Mouse (Mus musculus) urinary bladder, postnatal 25 days (tissue): Measurements from ENCODE around the gene Gm2001.
"Not testable (repeated sequence)": the region's sequence is repeated elsewhere in the genome, so short reads cannot be mapped to it uniquely, and the experiment has no call there.

Experiments
- DNase-seq: peaks from one replicate; pipeline ENCODE4 v3.0.0; 2022; ENCODE audit warnings: low spot score

The Gm2001 gene

DNA sequence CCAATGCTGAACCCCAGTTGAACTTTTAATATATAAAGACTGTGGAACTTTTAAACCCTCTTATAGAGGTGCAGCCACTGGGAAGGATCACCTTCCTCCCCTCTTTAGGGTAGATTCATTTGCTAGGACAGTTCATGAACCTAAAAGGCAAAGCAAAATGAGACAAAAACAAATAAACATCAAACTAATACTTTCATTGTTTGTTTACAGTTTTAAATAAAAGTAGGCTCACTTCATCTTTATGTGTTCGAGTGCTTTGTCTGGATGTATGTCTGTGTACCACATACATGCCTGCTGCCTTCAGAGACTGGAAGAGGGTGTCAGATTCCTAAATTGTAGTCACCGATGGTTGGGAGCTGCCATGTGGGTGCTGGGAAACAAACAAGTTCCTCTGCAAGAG, at the start of gene Gm2001:
Gene Gm2001 (minus strand): TSS at position 101 of the 400 bp plus-strand sequence.
- DNase-seq, result not testable (repeated sequence)

DNA sequence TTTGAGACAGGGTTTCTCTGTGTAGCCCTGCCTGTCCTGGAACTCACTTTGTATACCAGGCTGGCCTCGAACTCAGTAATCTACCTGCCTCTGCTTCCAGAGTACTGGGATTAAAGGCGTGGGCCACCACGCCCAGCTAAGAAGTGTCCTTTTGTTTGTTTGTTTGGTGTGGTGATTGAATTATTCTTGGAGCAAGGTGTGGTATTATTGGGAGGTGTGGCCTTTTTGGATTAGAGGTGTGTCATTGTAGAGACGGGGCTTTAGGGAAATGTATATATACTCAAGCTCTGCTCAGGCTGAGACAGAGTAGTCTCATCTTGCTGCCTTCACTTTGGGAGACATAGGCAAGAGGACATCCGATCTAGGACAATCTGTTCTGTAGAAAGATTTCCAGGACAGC, 31.6 kb upstream of the Gm2001 start, which contains the start of gene Gm2016:
Gene Gm2016 (plus strand): TSS at position 301 of the 400 bp plus-strand sequence.
- not testable (repeated sequence) for DNase-seq

DNA sequence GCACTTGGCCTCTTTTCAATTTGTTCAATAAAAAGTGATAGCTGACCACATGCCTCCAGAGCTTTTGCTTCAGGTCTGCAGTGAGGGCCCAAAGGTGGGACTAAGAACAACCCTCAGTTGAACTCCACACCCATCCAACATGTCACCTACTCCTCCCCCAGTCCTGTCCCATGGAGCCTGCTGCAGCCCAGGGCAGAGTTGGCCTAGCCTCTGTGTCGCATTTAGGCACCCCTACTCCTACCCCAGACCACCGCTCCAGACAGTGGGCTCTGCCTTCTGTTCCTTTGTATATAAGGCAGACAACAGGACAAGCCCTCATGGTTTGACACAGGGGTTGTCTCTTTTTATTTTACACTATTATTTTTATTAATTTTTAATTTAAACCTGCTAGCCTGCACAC, 21.9 kb upstream of the Gm2001 start:
- not testable (repeated sequence) for DNase-seq

DNA sequence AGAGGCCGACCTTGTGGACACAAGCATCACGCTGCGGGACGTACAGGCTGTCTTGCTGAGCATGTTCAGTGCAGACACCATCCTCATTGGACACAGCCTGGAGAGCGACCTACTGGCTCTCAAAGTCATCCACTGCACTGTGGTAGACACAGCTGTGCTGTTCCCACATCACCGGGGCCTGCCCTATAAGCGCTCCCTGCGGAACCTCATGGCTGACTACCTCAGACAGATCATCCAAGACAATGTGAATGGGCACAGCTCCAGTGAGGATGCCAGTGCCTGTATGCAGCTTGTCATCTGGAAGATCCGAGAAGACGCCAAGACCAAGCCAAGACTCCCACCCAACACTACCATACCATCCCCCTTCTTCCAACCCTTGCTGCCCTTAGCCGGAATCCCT, 21.5 kb upstream of the Gm2001 start:
- DNase-seq, result not testable (repeated sequence)

DNA sequence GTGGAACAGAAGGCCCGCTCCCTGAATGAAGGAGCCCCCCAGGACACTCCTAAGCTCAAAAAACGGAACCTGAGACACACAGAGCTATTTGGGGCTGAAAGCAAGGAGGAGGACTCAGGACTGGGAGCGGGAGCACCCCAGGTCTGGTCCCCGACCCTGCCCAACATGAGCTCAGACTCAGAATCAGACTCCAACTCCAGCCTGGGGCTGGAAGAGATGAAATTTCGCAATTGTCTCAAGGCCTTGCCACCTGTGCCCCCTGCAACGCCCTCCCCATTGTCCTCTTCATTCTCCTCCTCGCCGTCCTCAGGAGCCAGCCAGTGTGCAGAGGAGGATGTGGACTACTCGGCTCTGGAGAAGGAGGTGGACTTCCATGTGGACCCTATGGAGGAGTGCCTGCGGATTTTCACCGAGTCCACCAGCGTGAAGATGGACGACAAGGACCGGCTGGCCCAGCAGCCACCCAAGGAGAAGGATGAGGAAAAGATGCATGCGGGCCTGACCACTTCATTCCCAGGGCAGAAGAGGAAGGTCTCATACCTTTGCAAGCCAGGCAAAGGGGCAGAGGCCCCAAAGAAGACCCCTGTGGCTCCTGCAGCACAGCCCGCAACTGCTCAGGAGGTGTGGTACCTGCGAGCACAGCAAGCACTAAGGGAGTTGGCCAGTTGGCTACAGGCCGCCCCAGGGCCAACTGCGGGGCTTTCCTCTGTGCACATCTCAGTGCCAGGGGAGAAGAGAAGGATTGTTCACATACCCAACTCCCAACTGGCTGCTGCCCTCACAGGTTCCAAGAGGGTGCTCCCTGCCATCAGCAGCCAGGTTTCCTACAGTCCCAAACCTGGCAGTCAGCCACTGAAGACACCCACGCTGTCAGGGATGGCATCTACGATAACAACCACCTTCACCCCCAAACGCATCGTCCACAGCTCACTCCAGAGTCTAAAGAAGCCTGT, 19.9 kb upstream of the Gm2001 start:
- DNase-seq, result not testable (repeated sequence)

DNA sequence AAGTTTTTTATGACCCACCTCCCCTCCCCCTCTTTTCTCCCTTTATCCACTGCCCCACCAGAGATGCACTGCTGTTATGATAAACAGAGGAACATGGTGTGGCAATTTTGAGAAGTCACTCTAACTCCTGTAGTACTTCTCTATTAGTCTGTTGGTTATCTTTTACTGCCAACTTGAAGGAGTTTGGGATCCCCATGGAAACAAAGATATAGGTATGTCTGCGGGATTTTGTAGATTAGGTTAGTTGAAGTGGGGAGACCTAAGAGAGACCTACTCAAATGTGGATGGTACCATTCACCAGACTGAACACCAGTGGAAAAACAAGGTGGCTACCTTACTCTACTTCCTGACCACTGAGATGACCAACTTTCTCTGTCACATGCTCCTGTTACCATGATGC, 13.9 kb upstream of the Gm2001 start:
- DNase-seq, result not testable (repeated sequence)

DNA sequence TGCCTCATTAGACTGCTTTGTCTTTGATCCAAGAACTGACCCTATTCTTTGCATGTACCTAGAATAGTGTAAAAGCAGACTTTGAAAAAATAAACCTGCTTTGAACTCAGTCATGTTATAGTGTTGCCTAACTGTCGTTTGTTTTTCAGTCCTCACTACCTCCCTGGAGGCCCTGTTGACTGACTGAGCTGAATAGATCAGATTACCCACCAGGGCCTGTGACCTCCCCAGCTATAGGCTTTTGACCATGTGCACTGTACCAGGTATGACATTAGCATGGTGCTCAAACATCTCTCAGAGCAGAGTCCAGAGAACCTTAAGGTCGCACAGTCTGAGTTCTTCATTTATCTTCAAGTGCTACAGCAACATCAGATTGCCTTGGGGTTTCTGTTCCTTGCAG, 8.5 kb upstream of the Gm2001 start:
- not testable (repeated sequence) for DNase-seq

DNA sequence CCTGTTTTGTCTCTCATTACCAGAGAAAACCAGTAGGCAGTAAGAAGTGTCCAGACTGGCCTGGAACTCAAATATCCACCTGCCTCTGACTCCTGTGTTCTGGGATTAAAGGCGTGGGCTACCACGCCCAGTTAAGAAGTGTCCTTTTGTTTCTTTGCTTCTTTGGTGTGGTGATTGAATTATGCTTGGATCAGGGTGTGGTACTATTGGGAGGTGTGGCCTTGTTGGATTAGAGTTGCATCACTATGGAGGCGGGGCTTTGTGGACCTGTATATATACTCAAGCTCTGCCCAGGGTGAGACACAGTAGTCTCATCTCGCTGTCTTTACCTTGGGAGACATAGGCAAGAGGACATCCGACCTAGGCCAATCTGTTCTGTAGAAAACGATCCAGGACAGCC, 25.9 kb downstream of the Gm2001 start, which contains the start of gene BB287469:
Gene BB287469 (plus strand): TSS at position 301 of the 400 bp plus-strand sequence.
- DNase-seq, result not testable (repeated sequence)

DNA sequence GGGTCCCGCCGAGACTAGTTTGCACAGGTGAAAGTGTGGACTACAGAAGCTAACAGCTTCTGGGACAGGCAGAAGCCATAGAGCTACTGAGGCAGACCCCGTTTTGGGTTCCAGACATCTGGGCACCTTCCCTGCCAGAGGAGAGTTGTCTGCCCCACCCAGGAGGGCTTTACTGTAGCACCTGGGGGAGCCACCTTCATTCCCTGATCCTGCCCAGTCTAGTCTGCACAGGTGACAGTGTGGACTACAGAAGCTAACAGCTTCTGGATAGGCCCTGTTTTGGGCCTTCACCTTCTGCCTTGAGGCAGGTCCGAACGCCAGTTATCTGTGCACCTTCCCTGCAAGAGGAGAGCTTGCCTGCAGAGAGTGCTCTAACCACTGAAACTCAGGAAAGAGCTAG, 44.2 kb downstream of the Gm2001 start:
- not testable (repeated sequence) for DNase-seq

DNA sequence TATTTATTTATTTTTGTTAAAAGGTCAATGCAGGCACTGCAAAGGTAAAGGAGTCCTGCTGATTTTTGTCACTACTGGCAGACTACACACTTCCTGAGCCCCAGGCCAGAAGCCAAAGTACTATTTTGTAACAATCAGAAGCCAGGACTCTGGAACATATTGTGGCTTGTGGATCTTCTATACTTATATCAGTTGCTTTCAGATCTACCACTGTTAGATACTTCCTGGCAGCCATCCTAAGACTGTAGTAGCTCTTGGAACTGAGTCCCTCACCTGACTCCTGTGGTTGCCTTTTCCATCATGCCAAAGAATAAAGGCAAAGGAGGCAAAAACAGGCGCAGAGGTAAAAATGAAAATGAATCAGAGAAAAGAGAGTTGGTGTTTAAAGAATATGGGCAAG, 46.9 kb downstream of the Gm2001 start, which contains the start of gene Gm21936:
Gene Gm21936 (plus strand): TSS at position 301 of the 400 bp plus-strand sequence.
- not testable (repeated sequence) for DNase-seq
